Mouse (Mus musculus): ENCODE data around the gene Fmod.
A peak's percentile ranks its signal among the peaks of the same experiment; 100 is the strongest.

DNA sequence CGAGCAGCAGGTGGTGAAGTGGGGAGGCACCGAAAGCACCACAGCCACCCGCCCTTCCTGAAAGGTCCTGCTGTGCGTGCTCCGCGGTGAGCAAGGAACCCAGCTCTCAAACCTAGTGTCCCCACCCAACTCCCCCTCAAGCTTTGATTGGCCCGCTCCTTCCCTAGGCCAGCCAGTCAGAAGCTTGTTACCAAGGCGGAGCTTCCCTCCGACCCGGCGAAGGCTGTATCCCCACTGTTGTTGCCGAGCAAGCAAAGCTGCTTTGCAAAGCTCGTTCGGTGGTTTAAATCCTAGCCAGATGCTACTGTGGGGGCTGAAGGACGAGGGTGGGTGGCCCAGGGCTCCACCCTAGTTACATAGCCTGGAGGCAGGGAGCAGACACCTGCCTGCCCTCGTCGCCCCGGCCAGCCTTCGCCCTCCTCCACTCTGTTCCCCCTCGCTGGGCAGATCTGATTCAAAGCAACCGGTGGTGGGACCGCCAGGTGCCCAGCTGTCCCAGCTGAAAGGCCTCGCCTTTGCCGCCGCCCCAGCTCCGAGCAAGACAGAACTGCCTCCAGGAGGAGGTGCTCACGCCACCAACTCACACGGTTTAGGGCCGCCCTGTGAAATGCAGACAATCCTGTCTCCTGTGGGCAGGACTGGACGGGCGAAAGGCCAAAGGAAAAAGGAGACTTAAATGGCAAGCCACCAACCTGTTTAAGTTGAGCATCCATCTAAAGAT, 24.0 kb downstream of the Fmod start:
- TF ChIP-seq CTCF (IDR thresholded peaks at IDR 0.05; ENCODE audit: extremely low read depth, insufficient read depth, insufficient read length, insufficient replicate concordance) (peak; percentile 22; the same call in 1 of the 2 replicates), POLR2A (IDR thresholded peaks at IDR 0.05; ENCODE audit: low read depth, low read length) (peak; percentile 76)

Data from spleen, adult 2 months (tissue).